Mouse (Mus musculus): Measurements from ENCODE around the gene Nek3.
"Not testable (repeated sequence)": the region's sequence is repeated elsewhere in the genome, so short reads cannot be mapped to it uniquely, and the experiment has no call there.

The Nek3 gene

DNA sequence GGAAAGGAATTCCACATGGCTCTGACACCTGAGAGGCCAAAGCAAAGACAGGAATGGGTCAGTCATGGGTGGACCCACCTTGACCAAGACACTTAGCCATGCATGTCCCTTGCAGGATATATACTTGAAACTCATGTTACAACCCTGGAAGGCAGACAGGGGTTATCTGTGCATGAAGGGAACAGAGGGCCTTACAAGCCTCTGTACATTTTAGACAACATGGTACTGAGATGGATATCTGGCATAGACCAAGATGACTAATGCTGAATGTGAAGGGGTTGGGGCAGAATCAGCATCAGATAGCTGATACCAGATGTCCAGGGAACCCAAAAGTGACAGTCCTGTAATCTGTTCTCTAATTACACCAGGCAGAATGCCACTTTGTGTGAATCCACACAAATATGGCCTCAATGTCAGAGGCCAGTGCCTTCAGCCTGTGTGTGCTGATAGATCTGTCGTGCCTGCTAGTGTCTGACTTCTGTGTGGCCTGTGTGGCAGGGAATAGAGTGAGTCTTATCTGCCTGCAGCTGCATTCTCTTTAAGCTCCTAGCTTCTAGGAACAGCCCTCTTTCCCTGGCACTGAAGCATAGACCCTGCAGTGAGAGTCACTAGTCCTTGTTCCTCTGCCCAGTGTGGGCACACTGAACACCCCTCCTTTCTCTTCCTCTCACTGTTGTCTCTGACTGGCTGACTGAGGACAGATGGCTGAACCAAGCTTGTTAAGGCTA is 22.3 kb downstream of the Nek3 start:
- no peak for DNase-seq (ENCODE audit: low read depth)

DNA sequence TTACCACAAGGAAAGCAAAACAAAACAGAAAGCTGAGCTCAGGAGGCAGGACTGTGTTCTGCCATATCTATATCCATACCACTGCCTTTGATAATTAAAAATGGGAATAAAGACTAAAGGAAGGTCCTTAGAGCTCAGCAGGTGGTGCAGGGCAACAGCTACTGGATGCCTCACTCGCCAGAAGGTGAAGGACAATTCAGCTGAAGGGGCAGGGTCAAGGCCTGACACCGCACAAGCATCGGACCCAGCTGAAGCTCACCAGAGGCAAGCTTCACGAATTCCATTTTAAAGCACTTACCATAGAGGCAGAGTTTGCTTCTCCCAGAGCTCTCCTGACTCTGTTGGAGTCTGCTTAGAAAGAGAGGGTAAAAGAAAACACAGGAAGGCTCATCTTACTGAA is 23.6 kb downstream of the Nek3 start:
- DNase-seq (ENCODE audit: low read depth) = no peak

- no peak for DNase-seq (ENCODE audit: low read depth)
Observed at GRCm38 (mm10) chr8:22141836-22142385, 24.3 kb downstream of the Nek3 start.

GRCm38 (mm10) chr8:22136462-22136861 is 29.8 kb downstream of the Nek3 start:
- DNase-seq (ENCODE audit: low read depth) = not testable (repeated sequence)

DNA sequence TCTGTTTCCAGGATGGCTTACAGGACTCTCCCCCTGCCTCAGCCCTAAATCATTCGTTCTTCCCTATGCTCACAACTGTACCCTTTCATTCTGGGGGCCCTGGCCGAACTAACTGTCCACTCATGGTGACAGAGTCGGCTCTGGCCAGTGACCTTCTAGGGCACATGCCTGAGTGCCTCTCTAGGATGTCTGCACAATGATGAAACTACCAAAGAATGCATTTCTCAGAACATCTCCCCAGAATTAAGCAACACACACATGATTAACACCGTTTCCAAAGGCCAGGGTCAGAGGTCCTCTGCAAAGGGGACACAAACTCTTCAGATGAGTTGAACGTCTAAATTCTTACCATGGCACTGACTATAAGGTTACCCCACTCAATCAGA is 31.5 kb downstream of the Nek3 start:
- DNase-seq (ENCODE audit: low read depth) = no peak

DNA sequence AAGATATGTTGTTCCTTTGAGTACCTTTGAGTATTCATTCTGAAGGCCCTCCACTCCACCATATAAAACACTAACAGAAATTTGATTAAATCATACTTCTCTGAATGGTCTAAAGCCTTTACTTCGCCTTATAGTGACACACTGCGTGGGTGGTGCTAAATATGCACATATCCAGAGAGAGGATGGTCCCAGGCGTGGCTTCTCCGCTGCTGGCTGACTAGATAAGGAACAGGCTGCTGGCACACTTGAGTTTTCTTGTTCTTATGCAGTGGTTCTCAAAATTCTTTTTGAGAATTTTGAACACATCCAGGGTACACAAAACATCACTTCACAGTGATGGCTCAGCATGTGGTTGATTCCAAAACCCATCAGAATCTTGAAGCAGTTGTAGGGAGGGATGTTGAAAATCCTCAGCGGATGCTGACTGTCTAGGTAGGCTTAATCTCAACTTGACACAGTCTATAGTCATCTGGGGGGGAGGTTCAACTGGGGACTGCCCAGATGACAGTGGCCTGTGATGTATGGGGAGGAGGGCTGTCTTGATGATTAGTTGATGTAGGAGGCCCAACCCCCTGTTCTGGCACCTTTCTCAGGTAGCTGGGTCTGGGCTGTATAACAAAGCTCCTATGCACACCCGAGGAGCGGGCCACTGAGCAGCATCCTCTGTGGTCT is 32.0 kb downstream of the Nek3 start:
- DNase-seq (ENCODE audit: low read depth) = no peak

- DNase-seq (ENCODE audit: low read depth) = no peak
Observed at GRCm38 (mm10) chr8:22132062-22132461, 34.2 kb downstream of the Nek3 start.

DNA sequence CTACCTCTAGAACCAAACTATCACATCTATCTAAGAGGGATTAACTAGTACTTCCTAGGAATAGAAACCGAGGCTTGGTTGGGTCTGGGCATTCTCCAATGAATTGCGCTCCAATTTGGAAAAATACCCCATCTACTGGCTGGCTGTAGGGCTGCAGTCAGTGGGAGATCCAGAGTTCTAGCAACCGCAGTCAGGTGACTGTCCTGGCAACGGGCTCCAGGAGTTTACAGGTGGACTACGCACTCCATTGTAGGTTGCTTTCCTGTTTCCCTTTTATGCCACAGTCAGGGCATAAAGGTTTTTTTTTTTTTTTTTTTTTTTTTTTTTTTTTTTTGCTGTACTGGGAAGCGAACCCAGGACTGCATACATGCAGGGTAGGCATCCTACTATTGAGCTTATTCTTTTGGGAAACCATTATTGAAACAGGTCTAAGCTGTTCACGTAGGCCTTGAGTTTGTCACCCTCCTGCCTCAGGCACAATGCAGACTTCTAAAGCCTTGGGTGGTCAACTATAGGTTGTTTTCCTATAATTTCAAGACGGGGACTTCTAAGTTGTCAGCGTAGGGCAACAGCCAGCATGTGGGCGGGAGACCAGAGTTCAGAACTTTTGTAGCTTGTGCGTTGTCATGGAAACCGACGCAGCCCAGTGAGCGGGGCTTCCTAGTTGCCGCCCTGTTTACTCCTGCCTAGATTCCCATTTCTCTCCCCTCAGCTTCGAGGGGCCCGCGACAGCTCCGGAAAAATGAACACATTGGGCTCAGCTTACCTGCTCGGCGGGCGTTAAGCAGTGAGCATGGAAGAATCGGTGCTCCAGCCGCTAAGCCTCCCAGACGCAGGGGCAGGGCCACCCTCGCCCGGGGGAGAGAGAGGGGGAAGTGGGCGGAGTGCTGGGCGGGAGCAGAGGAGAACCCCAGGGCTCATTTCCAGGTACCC is 41.7 kb downstream of the Nek3 start, which contains the start of gene Nek5:
Gene Nek5, minus strand, starts transcription at position 834 of the 933 bp plus-strand sequence.
- DNase-seq (ENCODE audit: low read depth) = peak; percentile 54

DNA sequence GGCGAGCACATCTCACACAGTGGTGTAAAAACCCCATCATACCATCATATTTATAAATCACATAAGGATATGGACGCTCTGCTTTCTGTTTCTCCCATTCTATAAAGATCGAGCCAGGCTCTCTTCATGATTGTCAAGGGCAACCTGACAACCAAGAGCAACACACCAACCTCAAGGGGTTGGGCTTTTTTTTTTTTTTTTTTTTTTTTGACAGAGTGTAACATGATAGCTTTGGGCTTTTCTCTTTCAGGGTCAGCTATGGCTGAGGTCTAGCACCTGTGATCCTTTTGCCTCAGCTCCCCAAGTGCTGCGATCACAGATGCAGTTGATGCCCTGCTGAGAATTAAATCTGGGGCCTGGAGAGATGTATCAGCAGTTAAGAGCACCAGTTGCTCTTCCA is 59.2 kb downstream of the Nek3 start:
- DNase-seq (ENCODE audit: low read depth) = no peak

DNA sequence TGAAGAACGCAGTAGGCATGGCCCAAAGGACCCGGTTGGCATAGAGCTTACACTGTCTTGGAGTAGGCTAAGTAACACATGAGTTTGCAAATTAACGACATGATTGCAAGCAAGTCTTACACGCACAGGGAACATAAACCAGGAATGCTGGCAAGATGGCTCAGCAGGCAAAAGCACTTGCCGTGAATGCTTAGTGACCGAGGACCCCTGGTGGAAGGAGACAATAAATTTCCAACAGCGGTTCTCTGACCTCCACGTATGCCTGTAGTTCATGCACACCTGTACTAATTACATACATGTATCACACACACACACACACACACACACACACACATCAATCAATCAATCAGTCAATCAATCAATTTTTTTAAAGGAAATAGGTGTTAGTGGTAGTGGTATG is 74.7 kb downstream of the Nek3 start:
- DNase-seq (ENCODE audit: low read depth) = no peak

DNA sequence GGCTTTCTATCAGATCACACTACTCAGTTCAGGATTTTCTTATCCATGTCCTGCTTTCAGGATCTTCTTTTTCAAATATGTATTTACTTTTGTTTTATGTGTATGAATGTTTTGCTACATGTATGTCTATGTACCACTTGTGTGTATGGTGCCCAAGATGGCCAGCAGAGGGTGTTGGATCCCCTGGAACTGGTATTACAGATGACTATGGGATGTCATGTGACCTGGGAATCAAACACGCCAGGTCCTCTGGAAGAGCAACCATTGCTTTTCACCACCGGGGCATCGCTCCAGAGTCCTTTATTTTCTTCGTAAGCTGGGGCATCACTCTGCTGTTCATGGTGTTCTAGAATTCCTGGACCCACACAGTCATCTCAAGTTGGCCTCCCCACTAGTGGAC is 77.0 kb downstream of the Nek3 start:
- DNase-seq (ENCODE audit: low read depth) = no peak

DNA sequence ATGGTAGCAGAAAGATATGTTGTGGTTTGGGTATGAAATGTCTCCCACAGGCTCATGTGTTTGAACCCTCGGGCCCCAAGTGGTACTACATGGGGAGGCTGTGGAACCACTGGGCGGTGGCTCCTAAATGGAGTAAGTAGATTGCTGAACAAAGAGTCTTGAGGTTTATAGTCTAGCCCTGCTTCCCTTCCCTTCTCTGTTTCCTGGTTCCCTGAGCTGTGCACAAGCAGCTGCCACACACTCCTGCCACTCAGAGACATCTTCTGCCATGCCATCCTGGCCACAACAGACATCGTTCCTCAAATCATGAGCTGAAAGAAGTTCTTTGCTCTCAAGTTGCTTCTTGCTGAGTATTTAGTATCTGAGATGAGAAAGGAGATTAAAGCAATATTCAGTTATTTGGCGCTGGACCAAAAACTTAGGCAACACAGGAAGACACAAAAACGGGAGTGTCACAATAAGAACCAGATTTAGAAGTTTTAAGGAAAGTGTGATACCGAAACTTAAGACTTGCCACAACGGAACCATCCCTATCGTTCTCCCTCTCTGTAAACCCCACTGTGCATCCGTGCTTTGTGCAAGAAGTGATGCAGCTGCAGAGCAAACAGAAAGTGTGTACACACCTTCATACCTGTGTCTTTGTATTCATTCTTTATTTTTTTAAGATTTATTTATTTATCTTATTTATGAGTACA is 86.8 kb downstream of the Nek3 start:
- DNase-seq (ENCODE audit: low read depth) = no peak
